Mouse (Mus musculus): ENCODE data around the gene Gfm2.
"Not testable (repeated sequence)": the region's sequence is repeated elsewhere in the genome, so short reads cannot be mapped to it uniquely, and the experiment has no call there.

- not testable (repeated sequence) for TF ChIP-seq POLR2A (IDR thresholded peaks at IDR 0.05; ENCODE audit: borderline replicate concordance, extremely low read depth, insufficient read depth, insufficient read length, poor library complexity, severe bottlenecking); CTCF (IDR thresholded peaks at IDR 0.05; ENCODE audit: borderline replicate concordance, extremely low read depth, insufficient read depth, insufficient read length)
These were observed 8.1 kb upstream of the Gfm2 start for GRCm38 (mm10) chr13:97129654-97130053.

Measured in brain, embryonic 14.5 days (tissue).